Mouse (Mus musculus) myocyte (in vitro differentiated cells): ENCODE results near the gene Fam117a.

Experiments used
- E2F4 ChIP-seq: IDR thresholded peaks from one replicate; pipeline ENCODE4 v1.6.1; 2011; ENCODE audit warnings: mild to moderate bottlenecking, control low read depth, moderate library complexity; ENCODE audit not compliant: insufficient read depth
- MAX ChIP-seq: IDR thresholded peaks from one replicate; pipeline ENCODE4 v1.6.1; 2011; ENCODE audit warnings: low read depth, mild to moderate bottlenecking, control low read depth
- MYOD1 ChIP-seq, 3 experiments: IDR thresholded peaks; one replicate each; pipeline ENCODE4 v1.6.1; 2011; ENCODE audit warnings: control low read depth in 2 of 3, low read depth in 2 of 3, mild to moderate bottlenecking in 2 of 3, moderate library complexity in 1 of 3; ENCODE audit not compliant: insufficient read length in 2 of 3, control insufficient read depth in 1 of 3
- MYOG ChIP-seq, 3 experiments: IDR thresholded peaks; one replicate each; pipeline ENCODE4 v1.6.1; 2011; ENCODE audit warnings: control low read depth in 2 of 3, low read depth in 2 of 3, mild to moderate bottlenecking in 2 of 3; ENCODE audit not compliant: insufficient read length in 2 of 3, control insufficient read depth in 1 of 3, insufficient read depth in 1 of 3
- POLR2A ChIP-seq: IDR thresholded peaks from one replicate; pipeline ENCODE4 v1.6.1; 2011; ENCODE audit warnings: low read depth, mild to moderate bottlenecking, control low read depth, moderate library complexity; ENCODE audit not compliant: insufficient read length
- POLR2AphosphoS2 ChIP-seq: IDR thresholded peaks from one replicate; pipeline ENCODE4 v1.6.1; 2011; ENCODE audit warnings: low read depth, control low read depth; ENCODE audit not compliant: insufficient read length
- REST ChIP-seq: IDR thresholded peaks from one replicate; pipeline ENCODE4 v1.6.1; 2011; ENCODE audit warnings: mild to moderate bottlenecking, control low read depth, moderate library complexity; ENCODE audit not compliant: insufficient read depth, insufficient read length
- SRF ChIP-seq: IDR thresholded peaks from one replicate; pipeline ENCODE4 v1.6.1; 2011; ENCODE audit warnings: low read depth; ENCODE audit not compliant: control insufficient read depth, insufficient read length
- TCF12 ChIP-seq: IDR thresholded peaks from one replicate; pipeline ENCODE4 v1.6.1; 2011; ENCODE audit warnings: mild to moderate bottlenecking, control low read depth; ENCODE audit not compliant: poor library complexity, insufficient read depth, severe bottlenecking
- USF1 ChIP-seq: IDR thresholded peaks from one replicate; pipeline ENCODE4 v1.6.1; 2011; ENCODE audit warnings: low read depth, mild to moderate bottlenecking, control low read depth, moderate library complexity

DNA sequence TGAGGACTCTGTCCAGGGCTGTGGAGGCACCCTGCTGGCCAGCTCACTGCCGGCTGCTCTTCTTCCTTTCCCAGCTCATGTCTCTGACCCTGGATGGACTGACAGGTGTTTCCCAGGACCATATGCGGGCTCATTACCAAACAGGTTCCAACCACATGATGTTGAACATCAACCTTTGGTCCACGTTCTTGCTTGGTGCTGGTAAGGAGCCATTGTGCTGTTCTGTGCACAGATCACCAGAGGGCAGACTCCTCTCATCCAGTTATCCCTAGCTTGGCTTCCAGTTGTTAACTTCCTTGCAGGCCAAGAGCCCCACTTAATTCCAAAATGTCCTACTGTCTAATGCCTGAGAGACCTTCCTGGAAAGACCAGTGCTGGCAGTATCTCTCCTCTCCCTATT is 52.2 kb downstream of the Fam117a start:
- TF ChIP-seq MAX (no peak), USF1 (no peak), POLR2AphosphoS2 (no peak), MYOD1 (IDR thresholded peaks at IDR 0.05; ENCODE audit: control insufficient read depth in 1 of 3, insufficient read length in 2 of 3, low read depth in 2 of 3) (no peak), POLR2A (no peak), E2F4 (no peak), MYOG (IDR thresholded peaks at IDR 0.05; ENCODE audit: control insufficient read depth in 1 of 3, insufficient read depth in 1 of 3, insufficient read length in 2 of 3, low read depth in 2 of 3) (no peak), TCF12 (no peak), REST (no peak), SRF (no peak)
